Mouse (Mus musculus): ENCODE measurements at regions not wholly inside any gene's neighbourhood (a gene's known extent, or its start where the extent isn't known, plus 50 kb on each side); places are given as distances from the start of the nearest gene placed in this dataset.

DNA sequence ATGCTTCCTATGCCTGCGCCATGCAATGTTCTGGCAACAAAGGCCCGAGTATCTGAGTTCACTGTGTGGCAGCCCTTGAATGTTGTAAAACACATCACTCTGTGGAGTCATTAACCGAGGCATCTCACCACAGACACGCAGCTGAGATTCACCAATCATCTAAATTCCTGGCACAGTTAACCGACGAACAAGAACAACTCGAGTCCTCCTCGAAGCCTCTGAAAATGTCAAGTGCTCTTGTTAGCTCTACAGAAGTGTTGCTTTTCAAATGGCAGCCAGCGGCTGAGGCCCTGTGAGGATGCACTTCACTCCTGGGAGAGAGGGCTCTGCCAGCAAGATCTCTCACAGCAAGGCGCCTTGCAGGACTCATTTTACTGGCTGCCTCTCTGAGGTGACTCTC is 173.0 kb downstream of the Syk start:
- TF ChIP-seq CTCF (IDR thresholded peaks at IDR 0.05; ENCODE audit: low read depth) (no peak), EP300 (IDR thresholded peaks at IDR 0.05; ENCODE audit: low read depth) (no peak)

Data from heart, postnatal 0 days (tissue).